Mouse (Mus musculus) urinary bladder, postnatal 10 days (tissue): ENCODE measurements around the gene Dlgap1.

Experiments used
- DNase-seq: peaks from one replicate; pipeline ENCODE4 v3.0.0; 2022; ENCODE audit warnings: low spot score

Dlgap1 gene

DNA sequence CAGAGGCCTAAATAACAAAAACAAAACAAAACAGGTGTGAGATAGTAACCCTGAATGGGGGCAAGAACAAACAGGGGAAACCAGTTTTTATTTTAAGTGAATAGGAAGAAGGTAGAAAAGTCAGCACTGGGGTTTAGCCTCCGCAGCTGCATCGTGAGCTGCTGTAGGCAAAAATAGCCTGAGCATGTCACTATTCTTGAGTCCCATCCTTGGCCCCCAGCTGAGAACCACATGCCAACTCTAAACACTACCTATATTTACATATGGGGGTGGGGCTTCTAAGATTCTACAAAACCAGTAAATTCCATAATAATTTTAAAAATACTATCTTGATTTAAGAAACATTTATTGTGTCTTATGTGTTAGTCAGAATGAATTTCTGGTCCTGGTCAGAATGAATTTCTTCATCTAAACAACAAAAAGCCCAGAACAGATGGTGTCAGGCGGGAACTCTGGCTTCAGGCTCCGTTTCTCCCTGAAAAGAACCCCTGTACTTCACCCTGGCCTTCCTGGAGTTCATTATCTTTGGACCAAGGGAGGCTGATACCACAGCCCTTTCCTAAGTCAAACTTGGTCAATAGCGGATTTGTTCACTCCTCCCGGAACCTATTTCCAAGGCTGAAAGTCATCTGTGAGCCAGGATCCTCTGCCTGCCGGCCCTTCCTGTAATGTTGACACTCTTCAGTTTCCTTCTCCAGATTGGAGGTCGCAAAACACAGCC, 494.1 kb downstream of the Dlgap1 start:
- DNase-seq: no peak

DNA sequence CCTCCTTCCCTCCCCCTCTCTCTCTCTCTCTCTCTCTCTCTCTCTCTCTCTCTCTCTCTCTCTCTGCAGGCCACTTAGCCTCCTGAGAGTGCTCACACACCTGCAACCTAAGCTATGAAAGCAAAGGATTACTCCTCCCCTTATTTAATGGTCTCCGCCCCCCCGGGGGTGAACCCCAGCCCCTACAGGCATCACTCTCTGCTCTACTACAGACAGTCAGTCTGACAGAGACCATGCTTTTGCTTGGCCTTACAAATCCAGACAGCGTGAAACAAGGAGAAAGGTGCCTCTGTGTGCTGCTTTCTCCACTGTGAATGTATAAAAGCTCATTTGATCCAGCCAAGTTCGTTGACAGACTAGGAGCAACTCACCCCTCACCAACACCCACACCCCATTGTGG, 497.5 kb downstream of the Dlgap1 start:
- DNase-seq: no peak

DNA sequence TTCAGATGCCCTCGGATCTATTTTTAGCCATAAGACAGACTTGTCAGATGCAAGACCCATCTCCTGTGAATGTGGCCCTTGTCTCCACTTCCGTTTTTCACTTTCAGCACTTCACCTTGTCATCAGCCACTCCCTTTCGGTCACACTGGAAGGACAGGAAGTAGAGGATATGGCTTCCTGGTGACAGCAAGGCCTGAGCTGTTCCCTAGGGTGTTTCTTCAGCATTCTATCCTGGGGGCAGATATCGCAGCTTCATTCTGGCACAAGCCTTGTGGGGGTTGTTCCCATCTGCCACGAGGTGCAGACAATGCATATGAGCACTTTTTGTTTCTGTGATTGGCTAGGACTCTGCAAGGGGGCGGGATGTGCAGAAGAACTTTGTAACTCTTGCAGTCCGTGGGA, 502.1 kb downstream of the Dlgap1 start:
- no peak for DNase-seq

DNA sequence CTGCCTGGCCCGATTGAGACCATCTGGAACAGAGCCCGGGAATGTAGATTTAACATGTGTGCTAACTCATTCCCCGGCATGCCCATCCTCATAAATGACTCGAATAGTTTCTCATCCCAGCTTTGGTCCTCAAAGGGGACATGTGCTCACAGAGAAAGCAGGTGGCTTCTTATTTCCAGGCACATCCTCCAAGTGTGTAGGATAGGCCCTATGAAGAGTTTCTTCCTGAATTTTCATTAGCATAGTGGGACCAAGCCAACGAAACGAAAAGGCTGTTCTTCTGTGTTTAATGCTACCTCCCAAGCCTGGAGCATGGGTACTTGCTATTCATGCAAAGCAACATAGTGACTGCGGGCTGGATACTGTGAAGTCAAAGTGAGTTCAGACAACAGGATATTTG, 503.3 kb downstream of the Dlgap1 start:
- no peak for DNase-seq

DNA sequence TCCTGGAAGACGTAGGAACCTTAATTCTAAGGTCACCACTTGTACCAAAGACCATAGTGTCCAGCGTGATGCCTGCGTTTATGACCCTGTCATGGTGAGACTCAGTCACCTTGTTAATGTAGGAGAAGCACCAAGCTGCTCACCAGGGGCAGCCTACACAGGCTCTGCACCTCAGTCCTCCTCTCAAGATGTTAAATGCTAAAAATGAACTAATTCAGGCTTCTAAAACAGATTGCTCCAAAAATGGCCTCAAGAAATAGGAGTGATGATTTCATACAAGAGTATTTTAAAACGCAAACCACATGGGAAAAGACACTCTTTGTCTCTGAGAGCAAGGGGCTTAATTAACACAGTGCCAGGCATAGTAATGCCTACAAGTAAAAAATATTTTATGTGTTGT, 505.0 kb downstream of the Dlgap1 start:
- DNase-seq: no peak

DNA sequence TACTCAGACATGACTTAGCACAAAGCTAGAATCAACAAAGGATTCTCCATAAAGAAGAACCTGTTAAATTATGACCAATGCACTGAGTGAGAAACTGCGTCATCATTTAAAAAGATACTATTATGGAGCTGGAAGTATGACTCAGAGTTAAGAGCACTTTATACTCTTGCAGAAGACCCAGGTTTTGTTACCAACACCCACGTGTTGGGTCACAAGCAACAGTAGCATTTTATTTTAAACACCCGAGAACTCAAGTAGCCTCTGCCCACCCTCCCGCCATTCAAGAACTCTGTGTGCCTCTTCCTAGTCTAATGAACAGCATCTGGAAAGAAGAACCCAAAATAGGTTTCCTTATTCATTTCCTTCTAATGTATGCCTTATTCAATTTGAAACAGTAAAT, 514.8 kb downstream of the Dlgap1 start:
- no peak for DNase-seq

DNA sequence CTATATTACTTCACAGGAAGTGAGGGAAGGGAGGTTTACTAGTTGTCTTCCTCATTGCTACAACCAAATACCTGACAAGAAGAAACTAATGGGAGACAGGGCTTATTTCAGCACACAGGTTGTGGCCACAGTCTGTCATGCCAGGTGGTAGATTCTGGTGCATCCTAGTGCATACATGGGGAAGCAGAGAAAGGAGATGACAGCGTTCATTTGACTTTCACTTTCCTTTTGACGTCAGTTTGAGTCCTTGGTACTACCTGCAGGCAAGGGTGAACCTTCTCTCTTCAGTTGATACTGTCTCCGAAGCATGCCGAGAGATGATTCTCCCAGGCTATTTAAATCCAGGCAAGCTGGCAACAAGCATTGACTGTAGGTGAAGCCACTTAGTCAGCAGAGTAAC, 516.8 kb downstream of the Dlgap1 start:
- DNase-seq: no peak

DNA sequence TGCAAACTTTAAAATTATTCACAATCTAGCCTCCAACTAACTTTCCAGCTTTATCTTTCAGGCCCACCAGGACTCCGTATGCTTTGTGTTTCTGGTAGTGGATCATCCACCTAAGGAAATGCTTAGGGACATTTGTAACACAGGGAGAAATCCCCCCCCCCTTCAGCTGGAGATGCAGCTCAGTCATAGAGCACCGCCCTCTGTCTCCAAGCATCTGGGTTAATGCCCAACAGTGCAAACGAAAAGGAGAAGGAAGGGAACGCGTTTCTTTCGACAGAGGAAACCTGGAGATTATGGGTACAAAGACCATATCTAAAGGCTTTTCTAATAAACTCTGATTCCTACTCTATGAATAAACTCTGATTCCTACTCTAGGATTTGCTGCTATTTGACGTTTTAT, 517.4 kb downstream of the Dlgap1 start:
- no peak for DNase-seq

DNA sequence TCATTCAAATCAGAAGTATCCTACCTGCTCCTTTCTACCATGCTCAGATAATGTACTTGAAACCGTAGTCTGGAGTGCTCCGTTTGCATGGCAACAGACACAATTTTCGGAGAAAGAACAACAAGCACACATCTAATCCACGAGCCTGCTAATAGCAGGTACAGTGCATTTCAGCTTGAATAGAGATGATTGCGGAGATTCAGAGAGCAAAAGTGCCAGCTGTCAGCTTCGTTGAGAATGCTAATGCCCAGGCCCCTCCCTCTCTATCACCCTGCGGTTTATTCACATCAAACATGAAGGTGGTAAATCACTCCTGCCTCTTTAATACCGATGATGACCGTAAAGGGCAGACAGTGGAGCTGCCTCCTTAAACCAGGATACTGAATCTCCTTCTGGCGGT, 518.0 kb downstream of the Dlgap1 start:
- DNase-seq: no peak

DNA sequence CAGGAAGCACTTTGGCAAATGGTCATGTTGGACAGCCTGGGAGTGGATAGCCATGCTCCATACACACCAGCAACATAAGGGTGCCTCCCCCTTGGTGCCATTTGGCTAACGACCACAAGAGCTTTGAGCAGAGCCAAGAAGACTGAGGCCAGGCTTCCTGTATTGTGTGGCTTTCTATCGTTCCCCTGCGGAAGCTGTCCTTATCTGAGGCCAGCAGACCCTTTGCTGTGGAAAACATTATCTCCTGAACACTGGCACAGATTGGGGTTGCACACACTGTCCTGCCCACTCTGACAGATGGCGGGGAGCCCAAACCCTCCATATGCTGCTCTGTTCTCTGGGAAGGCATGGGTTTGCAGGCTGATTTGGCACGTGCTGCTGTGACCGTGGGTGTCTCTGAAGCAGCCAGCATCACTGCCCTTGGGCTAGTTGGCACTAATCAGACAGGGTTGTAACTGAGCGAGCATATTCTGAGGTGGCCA, 520.0 kb downstream of the Dlgap1 start:
- no peak for DNase-seq

DNA sequence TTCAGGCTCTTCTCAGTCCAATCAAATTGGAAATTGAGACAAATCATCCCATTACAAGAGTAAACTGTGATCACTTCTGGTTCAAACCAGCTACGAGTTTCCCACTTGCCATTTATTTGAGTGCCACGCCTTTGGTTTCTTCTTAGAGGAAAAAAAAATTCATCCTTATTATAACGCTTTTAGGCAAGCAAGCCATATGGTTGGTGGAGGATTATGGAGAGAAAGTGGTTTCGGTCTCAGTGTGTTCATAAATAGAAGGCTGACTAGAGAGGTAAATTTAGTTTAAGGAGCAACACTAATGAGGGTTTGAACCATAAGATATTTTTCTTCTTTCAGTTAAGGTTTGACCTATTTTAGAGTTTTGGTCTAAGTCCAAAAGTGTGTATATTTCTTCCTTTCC, 522.7 kb downstream of the Dlgap1 start:
- DNase-seq: no peak

DNA sequence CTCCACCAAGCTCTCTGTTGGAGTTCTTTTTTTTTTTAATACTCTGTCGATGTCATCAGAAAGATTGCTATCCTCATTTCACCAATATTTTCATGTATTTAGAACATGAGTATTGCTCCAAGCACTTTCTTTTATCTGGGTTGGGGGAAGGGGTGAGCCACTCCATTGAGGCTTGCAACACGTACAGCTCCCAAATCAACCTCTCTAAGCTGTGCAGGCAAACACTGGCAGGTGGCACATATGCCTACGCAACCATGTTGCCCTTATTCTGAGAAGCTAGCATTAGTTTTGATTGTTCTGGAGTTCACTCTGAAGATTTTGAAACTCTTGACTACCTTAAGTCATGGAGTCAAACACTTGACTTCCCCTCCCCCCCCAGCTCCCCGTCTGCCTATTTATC, 525.5 kb downstream of the Dlgap1 start:
- DNase-seq: no peak

DNA sequence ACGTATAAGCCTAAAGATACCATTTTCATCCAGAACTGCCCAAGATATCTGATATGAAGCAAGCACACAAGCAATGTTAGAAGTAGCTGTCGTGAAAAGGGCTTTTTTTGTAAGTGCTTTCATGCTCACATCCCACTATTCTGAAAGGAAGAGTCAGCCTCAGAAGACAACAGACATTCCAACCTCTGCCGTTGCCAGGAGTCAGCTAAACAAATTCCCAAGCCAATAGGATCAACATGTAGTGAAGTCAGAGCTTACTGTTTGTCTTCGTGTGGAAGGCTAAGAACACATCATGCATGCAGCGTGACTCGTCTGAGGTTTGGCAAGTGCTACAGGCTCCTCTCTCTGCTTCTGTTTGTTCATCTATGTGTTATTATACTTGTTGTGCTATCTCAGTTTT, 529.4 kb downstream of the Dlgap1 start:
- no peak for DNase-seq

DNA sequence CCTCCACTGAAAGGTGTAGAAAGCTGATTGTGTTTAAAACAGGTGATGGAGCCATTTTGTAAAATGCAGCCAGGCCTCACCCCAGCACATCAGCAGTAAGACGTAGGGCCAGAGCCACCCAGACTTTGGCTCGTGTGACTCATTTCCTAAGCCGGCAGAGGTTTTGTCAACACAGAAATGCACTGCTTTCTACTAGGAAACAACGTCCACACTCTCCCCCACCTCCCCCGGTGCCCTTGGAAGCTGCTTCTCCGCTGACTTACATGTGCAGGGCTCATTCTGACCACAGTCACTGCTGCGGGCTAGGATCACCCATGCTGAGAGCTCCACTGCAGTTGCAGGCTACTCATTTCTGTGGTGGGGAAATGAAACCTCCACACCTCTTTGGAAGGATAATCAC, 533.1 kb downstream of the Dlgap1 start:
- DNase-seq: no peak

DNA sequence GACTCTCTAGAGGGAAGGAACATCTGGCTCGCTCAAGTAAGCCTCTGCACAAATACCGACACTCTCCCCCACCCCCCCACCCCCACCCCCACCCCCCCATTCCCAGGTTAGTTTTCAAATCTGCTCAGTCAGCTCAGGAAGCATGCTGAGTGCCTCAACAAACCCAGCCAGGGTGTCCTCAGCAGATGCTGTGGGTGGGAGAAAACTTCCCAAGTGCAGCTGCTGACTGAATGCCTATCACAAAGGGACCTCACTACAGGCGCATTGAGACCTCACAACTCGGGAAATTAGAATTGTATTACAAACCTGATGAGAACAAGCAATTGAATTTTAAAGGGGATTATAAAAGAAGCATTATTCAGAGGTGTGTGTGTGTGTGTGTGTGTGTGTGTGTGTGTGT, 538.9 kb downstream of the Dlgap1 start:
- no peak for DNase-seq

DNA sequence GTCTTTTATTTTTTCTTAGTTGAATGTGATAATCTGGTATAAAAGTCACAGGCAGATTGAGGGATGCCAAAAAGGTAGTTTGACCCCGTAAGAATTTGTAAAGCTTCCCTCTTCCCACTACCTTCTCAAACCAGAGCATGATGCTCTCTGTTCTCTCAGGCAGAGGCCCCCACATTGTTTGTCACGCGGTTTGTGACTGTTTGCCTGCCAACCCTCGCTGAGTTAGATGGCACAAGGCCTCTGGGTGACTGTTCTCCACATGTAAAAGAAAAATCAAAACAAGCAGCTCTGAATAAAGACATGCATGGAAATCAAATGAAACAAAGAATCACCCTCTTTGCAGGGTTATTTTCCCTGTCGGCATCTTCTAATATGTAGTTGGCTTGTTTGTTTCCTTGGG, 541.6 kb downstream of the Dlgap1 start:
- no peak for DNase-seq

DNA sequence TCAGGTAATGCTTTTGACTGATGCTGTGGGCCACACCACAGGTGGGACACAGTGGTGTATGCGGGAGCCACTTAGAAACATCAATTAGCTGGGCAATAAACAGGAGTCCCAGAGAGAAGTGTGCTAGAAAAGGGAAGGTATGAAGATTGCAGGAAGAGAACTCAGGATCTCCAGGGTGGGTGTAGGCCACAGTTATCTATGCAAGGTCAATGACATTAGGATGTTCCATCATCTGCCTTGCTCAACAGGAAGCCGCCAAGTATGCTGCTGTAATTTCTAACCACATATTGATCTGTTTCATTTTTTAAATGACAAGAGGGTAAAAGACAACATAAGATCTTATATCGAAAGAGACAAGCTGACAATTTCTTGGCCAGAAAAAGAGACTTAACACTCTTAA, 542.5 kb downstream of the Dlgap1 start:
- no peak for DNase-seq

DNA sequence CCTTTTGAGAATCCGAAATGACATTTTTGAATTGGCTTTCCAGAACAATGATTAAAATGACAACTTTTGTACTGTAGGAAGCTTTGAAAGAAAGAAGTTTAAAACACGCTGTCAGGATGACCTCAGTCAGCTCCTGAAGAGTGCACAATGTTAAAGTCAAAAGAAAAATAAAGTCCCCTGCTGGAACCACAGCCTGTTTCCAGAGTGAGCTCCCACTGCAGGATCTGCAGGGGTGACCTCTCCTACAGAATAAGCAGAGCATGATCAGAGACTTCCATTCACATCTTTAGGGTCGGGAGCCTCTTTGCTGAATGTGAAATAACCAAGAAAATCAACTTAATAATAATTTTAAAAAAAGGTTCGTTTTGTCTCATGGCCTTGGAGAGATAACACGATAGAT, 544.9 kb downstream of the Dlgap1 start:
- no peak for DNase-seq

DNA sequence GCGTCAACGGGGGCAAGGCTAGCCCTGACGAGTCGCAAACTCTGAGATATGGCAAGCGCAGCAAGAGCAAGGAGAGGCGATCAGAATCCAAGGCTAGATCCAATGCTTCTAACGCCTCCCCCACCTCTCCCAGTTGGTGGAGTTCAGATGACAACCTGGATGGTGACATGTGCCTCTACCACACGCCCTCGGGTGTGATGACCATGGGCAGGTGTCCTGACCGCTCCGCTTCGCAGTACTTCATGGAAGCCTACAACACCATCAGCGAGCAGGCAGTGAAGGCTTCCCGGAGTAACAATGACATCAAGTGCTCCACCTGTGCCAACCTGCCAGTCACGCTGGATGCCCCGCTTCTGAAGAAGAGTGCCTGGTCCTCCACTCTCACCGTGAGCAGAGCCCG, 547.6 kb downstream of the Dlgap1 start:
- DNase-seq: no peak

DNA sequence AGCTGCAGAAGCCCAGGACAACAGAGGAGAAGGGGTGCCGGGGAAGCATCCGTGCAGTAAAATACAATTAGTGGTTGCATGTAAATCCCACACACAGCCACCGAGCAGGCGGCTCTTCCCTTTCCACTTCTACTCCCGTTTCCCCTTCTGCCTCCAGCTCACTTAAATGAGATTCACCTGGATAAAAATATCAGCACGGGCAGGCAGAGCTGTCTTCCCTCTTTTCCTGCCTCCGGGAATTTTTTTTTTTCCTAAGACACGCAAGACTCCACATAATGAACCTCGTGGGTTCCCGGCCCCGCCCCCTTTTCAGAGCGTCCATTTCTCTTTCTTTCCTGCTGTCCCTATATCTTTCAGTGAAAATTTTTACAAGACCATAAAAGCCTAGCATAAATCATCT, 548.5 kb downstream of the Dlgap1 start:
- DNase-seq: no peak

DNA sequence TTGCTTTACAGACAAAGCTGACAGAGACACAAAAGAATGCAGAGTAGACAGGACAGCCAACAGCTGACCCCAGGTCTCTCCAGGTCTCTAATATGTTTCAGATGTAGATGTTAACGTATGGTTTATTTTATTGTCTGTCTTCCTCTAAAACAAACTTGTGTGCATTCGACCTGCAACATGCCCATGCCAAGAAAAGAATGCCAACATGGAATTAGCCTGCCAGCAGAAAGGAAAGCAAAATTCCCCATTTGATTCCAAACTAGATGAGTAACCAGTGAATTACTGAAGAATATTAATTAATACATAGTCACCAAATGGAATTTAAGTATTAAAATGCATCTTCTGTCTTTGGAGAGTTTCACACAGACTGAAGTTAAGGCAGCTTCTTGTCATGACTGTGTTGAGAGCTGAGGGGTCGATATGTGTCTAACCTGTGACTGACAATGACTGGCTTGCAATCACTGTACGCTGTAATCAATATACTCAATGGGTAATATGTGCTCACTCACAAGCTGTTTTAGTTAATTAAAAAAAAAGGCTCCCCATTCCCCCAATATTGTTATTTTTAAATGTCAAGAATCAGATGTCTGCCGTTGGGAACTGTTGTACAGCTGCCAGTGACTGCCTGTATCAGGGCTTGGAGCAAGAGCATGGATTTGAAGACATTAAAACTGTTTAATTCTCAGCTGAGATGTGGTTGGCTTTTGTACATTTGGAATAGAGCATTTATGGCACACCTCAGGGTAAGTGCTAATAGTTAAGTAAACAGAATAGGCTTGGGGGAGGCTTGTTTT, 552.4 kb downstream of the Dlgap1 start:
- DNase-seq: no peak

DNA sequence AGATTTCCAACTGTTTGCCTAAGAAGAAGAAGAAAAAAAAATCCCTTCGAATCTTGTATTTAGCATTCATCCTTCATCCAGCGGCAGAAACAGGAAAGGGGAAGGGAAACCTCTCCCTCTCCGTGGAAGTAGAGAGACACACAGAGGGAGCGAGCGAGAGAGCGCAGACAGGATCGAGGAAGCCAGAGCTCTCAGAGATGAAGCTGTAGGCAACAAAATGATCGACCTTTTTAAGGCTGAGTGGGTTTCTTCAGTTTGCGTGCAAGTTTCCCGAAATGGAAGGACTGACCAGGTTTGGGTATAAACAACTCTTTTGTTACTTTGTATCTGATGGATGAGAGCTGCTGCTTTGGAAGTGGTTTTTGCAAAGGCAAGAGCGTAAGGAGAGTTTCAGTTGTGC, 553.1 kb downstream of the Dlgap1 start:
- no peak for DNase-seq

DNA sequence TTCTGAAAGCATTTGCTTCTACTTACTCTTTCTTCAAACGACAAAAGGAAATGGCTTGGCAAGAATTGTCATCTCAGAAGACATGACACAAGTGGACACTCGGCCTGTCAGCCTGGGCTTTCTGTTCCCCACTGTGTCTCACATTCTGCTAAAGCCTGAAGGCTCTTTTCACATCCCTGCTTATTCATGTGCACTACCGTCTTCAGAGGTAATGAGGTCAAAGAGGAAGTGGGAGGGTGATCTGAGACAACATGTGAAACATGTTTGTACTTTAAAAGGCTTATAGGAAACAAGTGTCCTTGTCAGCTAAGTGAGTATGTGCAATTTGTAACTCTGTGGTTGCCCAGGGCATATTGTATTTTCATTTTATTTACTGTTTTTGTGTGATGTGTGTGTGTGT, 557.1 kb downstream of the Dlgap1 start:
- DNase-seq: no peak

DNA sequence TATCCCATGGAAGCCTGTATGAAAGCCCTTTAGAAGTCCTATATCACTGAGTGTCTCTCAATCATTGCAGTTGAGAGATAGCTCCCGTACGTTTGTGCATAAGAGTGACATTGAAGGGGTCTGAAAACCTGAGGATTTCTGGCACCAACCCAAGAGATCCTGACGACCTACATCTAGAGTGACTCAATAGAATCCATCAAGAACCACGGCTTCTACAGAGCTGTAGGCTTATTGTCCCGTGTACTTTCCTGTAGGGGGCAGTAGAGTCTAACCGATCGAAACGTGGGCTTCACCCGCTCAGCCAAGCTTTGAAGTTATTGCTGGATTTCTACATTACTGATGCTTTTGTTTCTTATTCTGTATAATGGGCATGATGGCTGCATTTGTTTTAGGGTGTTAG, 558.2 kb downstream of the Dlgap1 start:
- DNase-seq: no peak
